Mouse (Mus musculus) CD8-positive naive resting alpha-beta T cell, adult 57 days (primary cell): ENCODE measurements around the gene Cycs. TPM values are rescaled to one million over a fixed set of nuclear protein-coding genes. Genes with fewer than 3 reads are reported as not detected.

Source experiments
- total RNA-seq: library from RNA; stranded (reverse); gene quantifications from one replicate; pipeline ENCODE4 v1.2.4, GENCODE M21; 2023

Gene Cycs
- total RNA-seq = 27.9 TPM

GRCm38 (mm10) chr6:50566141-50566996, at the start of gene Cycs:
Cycs (minus strand) TSS chr6:50566538.

DNA sequence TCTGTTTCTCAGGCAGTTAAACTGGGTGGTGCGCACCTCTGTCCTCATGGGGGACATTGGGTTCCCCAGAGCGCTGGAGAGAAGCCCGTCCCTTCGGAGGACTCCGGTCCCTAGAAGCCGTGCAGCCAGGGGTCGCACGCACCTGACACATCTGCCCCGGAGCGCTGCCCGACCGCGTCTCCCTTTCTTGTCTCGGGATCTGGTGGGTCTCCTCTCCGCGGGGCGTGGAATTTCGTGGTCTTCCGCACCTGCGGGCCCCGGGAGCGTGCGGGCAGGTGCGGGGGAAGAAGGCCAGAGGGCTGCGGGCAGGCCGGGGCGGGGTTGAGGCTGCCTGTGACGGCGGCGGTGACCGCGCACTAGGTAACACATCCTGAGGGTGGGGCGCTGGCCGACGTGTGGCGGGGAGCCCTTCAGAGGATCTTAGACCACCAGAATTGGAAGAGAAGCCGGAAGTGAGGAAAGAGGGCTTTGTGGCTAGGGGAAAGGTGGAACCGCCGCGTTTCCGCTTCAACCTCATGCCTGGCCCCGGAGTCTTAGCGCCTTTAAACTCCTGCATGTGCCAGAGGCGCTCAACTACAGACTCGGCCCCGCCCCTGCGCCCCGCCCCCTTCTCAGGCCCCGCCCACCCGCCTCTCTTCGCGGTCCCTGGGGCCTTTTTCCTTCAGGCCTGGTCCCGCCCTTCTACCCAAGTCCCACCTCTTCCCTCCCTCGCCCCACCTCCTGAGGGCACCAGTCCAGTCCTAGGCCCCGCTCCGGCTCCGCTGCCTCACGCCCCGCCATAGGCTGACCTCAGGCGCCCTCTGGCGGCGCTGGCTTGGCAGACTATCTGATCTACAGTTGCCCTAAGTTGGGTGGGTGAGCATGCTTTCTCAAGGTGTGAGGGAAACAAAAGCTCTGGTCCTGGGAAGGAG, 30.2 kb upstream of the Cycs start, which contains the start of gene 4921507P07Rik:
Gene 4921507P07Rik (minus strand): TSS at position 332 of the 911 bp plus-strand sequence.

Other genes with a start within 250 kb of the Cycs start
- 1.4 TPM for gene Osbpl3, start 110.3 kb downstream of the Cycs start, total RNA-seq
- 1.4 TPM for gene 4921507P07Rik, start 30.1 kb upstream of the Cycs start, total RNA-seq
- gene Npvf, start 87.9 kb upstream of the Cycs start, total RNA-seq = not detected